Mouse (Mus musculus) adipocyte (in vitro differentiated cells): ENCODE data around the gene Prl2c5.
A peak's percentile ranks its signal among the peaks of the same experiment; 100 is the strongest.
"Not testable (repeated sequence)": the region's sequence is repeated elsewhere in the genome, so short reads cannot be mapped to it uniquely, and the experiment has no call there.

Source experiments
- DNase-seq: peaks from one replicate; pipeline ENCODE4 v3.0.0-alpha.2; 2016; ENCODE audit warnings: low spot score

The Prl2c5 gene

DNA sequence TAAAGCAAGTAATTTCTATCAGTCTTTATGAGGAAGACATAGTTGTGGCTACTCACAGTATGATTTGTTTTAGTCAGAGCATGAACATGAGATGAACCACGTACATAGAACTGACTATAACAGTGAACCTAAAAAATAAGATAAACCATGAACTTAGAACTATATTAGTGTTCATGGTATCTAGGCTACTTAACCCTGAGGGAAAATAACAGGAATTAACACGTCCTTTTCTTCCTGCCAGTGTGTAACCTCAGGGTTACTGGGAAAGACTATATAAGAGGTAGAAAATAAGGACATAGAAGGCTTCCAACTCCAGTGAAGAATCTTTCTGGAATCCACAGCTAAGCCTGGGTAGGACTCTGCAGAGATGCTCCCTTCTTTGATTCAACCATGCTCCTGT lies at the start of gene Prl2c5:
TSS of gene Prl2c5 (plus strand) at position 301 of the 400 bp plus-strand sequence.
- DNase-seq = not testable (repeated sequence)

DNA sequence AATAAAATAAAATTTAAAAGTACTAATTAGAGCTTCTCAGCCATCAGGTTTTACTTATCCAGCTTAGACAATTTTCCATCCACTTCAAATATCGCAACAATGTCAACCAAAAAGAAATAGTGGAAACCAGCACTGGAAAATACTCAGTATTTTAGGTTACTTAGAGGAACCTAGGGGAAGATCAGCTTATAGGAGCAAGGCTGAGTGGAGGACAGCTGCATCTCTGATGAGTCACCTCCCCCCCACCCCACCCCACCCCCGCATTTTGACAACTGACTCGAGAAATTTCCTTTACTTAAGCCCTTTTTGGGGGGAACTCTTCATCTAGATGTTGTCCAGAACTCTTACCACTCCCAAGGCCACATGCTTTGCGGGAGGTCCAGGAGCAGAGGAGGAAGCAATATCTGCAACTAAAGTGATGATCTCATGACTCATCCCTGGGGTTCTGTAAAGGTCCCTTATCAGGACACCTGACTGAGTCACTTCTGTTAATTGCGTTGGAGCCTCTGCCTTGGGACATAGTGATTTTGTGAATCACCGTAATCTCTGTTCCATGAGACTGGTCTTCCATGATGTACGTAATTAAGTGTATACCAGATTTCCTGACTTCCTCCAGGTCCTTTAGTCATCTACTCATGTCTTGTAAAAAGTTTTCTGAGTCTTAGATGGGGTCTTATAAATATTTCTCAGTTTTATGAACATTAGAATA lies 19.6 kb upstream of the Prl2c5 start:
- not testable (repeated sequence) for DNase-seq

DNA sequence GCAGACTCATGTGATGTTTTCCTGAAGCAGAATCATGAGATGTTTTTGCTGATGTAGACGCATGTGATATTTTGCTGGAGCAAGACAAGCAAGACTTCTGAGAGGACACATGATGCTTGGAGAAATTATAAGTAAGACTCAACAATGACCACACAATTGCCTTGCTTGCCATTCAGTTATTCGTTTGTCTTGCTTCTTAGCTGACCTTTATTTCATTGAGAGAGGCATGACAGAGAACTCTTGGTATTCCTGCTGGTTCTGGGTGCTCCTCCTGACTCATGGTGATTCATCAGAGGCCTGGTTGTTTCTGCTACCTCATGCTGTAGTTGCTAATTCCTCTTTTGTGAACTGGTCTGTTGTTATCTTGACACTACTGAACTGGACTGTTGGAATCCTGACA lies 13.9 kb upstream of the Prl2c5 start:
- not testable (repeated sequence) for DNase-seq

DNA sequence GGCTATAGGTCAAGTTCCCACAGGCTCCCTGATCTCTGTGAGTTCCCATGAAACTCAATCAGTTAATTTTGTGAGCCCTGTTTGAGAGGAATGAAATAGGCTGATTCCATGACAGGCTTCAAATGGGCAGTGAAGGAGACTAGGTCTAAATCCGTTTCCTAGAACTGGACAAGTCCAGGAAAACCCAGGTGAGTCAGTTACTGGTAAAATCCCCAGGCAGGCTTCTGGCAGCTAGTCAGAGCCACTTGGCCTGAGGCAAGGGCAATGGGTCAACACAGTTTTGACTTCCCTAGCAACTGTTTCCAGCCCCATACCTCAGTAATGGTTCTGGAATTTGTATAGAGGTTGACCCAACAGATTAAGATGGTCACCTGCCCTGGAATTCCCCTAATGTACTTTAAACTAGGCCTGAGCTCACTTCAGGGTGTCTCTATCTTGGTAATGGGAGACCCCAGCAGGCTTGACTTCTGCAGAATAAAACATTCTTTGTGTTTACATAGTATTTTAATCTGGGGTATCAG lies 8.8 kb upstream of the Prl2c5 start:
- DNase-seq = not testable (repeated sequence)

DNA sequence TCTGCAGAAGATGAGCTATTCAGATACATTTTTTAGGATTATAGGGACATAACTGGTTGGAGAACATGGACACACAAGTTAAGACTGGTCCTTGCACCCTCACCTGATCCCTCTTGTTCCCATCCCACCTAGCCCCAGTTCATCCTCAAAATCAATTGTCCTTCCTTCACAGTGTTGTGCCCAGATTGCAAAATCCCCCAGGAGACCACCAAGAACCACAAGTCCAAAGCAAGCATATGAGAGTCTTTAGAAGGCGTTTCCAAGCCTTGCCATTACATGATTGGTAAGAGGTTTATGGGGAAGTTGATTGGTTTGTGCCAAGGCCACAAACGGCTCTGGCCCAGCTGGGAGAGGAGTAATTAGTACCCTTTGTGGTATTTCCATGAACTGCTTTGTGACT lies 6.8 kb upstream of the Prl2c5 start:
- not testable (repeated sequence) for DNase-seq

DNA sequence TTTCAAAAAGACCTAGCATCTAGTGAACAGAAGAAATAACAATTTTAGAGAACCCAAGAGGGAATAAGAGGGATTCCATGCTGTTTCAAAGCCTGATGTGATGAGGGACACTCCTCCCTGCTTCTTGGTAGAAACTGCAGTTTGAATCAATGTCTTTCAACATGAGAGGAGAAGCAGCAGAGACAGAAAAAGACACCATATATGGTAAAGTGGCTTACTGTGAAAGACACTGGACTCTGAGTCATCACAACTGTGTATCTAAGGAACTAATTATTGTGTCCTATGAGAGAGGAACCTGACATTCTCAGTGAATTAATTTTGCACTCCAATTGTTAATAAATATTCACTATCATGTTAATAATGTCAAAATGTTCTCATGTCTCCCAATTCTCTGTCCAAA lies 28.7 kb downstream of the Prl2c5 start:
- not testable (repeated sequence) for DNase-seq

DNA sequence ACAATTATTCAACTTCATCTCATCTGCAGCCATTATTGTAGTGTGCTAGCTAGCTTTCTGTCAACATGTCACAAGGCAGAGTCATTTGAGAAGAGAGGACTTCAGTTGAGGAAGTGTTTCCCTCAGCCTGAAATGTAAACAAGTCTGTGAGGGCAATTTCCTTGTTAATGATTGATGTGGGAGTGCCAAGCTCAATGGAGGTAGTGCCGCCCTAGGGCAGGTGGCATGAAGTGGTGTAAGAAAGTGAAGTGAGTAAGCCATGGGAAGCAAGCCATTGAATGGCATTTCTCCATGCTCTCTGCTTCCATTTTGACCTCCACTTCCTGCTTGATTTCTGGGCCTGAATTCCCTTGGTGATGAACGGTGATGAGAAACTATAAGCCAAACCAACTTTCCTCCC lies 33.8 kb downstream of the Prl2c5 start:
- DNase-seq = not testable (repeated sequence)

DNA sequence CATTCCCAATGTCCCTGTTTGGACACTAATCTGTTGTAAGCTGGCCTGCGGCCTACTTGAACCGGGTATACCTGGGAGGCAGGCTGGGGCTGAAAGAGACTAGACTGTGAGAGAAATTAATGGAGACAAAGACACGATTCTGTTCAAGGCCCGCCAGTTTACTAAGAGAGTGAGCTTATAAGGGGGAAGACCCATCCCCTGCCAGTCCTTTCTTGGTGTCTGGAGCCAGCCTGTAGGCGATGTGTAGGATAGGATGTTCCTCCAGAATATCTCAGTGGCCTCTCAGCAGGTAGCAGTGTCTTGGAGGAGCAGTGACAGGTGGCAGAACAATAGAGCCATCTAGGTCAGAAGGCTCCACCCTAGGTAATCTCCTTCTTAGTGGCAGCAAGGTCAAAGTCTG lies 37.7 kb downstream of the Prl2c5 start:
- DNase-seq = not testable (repeated sequence)

DNA sequence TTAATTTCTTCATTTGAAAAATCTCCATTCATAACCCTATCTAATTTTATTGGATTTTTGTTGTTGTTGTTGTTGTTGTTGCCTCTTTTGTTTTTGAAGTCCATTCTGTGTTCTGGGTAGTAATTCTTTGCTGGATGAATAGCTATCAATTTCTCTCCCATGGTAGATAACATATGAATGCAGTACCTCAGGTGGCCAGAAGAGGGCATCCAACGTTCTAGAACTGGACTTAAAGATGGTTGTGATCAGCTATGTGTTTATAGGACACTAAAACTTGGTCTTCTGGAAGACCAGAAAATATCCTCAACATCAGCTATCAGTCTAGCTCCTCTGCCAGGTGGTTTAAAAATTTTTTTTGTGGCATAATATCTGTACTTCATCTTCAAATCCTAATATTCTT lies 54.9 kb downstream of the Prl2c5 start:
- DNase-seq = peak; percentile 38
